Mouse (Mus musculus): ENCODE measurements around the gene Sgcd.
A peak's percentile ranks its signal among the peaks of the same experiment; 100 is the strongest.

- TF ChIP-seq EP300 (optimal IDR thresholded peaks at IDR 0.05) (no peak), CTCF (IDR thresholded peaks at IDR 0.05; ENCODE audit: low read depth) (peak; percentile 67)
Observed at GRCm38 (mm10) chr11:46864809-46865208, 1124.0 kb downstream of the Sgcd start.
